Mouse (Mus musculus) kidney, adult 2 months (tissue): Measurements from ENCODE around the gene Pzp.

ENCODE experiments used
- CTCF ChIP-seq: fragments of 200-500 bp; conservative IDR thresholded peaks from 2 replicates; pipeline ENCODE4 v1.5.1; 2011; ENCODE audit warnings: low read depth, mild to moderate bottlenecking, control low read depth, low read length, moderate library complexity, mixed read lengths; ENCODE audit not compliant: insufficient read depth, insufficient read length
- POLR2A ChIP-seq: fragments of 200-500 bp; IDR thresholded peaks from one replicate; pipeline ENCODE4 v1.6.1; 2011; ENCODE audit warnings: low read depth, low read length, control low read depth

- TF ChIP-seq POLR2A (no peak), CTCF (no peak)
Measured at GRCm38 (mm10) chr6:128460321-128460720, 66.2 kb downstream of the Pzp start.
